Mouse (Mus musculus): ENCODE results near the gene Kat7.

Kat7 gene

GRCm38 (mm10) chr11:95276056-95276455 is 34.0 kb downstream of the Kat7 start:
- no peak for DNase-seq

DNA sequence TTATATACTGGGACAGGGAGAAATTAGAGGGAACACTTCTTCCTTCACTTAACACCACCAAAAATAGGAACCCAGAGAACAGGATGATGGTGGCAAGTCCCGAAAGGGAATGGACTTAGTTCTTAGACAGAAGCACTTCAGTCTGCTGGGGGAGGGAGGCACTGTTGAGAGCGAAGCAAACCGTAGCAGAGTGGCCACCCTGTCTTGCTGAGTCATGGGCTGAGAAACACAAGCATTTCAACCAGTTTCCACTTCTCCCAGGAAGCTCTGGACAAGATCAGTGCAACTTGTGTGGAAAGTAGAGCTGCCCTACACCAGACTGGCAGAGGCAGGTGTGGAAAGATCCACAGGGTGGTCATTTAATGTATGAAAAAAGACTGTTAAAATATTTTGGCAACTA is 35.4 kb downstream of the Kat7 start:
- peak; percentile 38 to 46 for DNase-seq

GRCm38 (mm10) chr11:95273661-95274060 is 36.4 kb downstream of the Kat7 start:
- peak in 1 of 2 experiments; percentile 40 for DNase-seq

DNA sequence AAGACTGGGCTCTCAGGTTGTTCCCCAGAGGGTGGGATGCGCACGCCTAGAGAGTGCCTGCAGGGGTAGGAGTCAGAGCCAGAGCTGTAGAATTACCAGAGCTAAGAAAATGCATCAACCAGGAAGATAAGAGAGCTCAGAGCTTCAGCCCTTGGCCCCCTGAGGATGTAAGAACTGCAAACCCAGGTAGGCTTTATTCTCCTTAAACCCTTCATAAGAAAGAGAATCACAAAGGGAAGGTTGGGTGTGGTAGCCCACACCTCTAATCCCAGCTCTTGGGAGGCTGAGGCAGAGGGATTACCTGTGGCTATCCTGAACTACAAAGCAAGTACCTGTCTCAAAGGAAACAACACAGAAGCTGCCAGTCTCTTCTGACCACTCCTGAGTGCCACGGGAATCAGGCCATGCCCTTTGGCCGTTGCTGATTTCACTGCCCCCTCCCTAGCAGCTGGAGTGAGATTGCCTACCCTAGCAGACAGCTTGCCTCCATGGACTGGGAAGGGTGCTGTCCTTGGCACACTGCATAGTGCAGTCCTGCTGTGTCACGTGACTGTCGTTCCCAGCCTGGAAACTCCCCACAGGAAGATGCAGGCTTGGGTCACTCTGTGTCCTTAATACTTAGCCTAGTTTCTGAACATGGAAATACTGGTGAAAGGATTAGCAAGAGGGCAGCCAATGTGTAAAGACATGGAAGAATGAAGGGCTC is 43.4 kb downstream of the Kat7 start:
- peak; percentile 33 to 52 for DNase-seq

- DNase-seq, result no peak
These were observed 45.5 kb downstream of the Kat7 start for GRCm38 (mm10) chr11:95264455-95265013.

GRCm38 (mm10) chr11:95263816-95264454 is 46.1 kb downstream of the Kat7 start:
- peak; percentile 49 to 51 for DNase-seq

- no peak for DNase-seq
These were observed 48.8 kb downstream of the Kat7 start, which contains the start of gene Tac4 for GRCm38 (mm10) chr11:95261178-95261751. Gene Tac4 (plus strand): TSS chr11:95261529.

GRCm38 (mm10) chr11:95259088-95259849 is 50.8 kb downstream of the Kat7 start:
- DNase-seq, result peak; percentile 90 to 92

- DNase-seq, result peak; percentile 85 to 89
These were observed 51.6 kb downstream of the Kat7 start for GRCm38 (mm10) chr11:95258490-95258889.

DNA sequence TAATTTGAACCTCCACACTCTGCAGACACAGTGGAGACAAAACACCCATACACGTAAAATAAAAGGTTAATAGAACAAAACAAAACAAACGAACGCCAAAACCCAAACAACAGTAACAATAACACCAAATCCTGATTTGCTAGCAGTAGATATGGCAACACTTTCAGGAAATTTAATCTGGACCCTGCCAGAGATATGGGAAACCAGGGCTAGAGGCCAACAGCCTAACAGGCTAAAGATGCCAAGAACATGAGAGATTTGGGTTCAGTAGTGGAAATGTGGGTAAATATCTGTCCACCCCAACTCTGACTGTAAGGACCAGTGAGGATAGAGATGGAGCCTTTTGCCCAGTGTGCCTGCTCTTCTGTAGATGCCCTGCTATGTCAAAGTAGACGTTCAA is 52.1 kb downstream of the Kat7 start:
- no peak for DNase-seq

- no peak for DNase-seq
These were observed 54.3 kb downstream of the Kat7 start for GRCm38 (mm10) chr11:95255747-95256146.

DNA sequence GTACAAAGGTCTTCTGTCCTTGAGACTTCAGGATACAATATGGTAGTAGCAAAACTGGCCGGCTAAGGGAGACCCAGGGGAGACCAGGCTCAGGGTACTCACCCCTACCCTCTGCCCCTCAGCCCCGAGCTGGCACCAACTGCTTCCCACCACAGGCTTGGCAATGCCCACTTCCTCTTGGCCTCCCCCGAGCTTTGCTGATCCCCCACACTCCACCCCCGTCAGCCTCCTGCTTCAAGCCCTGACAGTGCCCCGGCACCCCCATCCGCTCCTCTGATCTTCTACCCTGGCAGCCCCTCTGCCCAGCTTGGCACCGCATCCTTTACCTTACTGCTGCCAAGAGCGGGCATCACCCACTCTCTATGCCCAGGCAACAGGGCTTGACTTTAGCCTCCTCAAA is 55.9 kb downstream of the Kat7 start:
- DNase-seq, result no peak

GRCm38 (mm10) chr11:95252104-95252503 is 57.9 kb downstream of the Kat7 start:
- no peak for DNase-seq

GRCm38 (mm10) chr11:95251295-95251694 is 58.8 kb downstream of the Kat7 start:
- peak; percentile 62 to 65 for DNase-seq

DNA sequence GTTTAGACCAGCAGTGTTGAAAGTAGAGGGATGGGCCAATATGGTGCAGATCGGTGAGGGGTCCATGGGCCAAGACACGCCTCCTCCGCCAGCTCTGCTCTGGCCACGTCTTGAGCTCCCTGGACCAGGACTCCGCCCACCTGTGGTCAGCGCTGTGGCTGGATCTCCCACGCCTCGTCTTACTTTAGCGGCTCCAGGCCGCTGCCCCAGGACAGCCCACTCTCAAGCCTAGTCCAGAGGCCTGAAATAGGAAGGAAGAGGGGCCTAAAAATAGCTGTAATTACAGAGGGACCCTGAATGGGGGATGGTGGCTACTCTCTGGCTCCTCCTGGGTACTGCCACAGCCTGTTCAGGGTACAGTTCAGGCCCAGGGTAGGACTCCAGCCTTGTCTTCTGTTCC is 59.9 kb downstream of the Kat7 start:
- no peak for DNase-seq

- DNase-seq, result no peak
These were observed 63.0 kb downstream of the Kat7 start for GRCm38 (mm10) chr11:95247065-95247464.

DNA sequence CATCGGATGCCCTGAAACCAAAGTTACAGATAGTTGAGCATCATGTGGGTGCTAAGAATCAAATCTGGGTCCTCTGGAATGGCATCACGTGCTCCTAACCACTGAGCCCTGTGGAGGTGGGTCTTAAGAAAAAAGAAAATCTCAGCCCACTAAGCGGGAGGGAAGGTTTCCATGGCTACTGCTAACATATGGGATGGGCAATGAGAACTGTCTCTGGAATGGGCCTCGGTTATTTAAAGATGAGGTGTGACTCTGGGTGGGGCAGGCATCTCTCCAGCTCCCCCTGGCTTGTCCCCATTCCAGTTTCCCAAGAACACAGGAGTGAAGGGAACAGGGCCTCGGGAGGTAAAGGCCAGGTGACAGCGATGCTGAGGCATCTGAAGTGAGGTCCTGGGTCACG is 64.6 kb downstream of the Kat7 start:
- DNase-seq, result no peak

DNA sequence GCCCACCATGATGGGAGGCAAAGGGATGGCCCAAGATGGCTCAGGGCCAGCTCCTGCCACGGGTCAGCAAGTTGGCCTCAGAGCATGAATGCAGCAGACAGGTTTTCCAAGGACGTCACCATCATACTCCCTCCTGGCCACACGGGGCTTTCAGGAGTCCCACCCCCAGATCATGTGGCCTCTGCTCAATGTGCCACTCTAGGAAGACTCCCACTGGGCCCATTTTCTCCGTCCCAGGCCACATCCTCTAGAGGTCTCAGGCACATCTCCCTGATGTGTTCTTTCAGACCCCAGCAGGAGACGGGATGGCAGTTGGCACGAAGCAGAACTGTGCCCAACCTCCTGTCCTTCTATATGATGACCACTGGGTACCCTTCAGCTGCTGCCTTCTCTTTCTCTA is 67.4 kb downstream of the Kat7 start:
- DNase-seq, result no peak

DNA sequence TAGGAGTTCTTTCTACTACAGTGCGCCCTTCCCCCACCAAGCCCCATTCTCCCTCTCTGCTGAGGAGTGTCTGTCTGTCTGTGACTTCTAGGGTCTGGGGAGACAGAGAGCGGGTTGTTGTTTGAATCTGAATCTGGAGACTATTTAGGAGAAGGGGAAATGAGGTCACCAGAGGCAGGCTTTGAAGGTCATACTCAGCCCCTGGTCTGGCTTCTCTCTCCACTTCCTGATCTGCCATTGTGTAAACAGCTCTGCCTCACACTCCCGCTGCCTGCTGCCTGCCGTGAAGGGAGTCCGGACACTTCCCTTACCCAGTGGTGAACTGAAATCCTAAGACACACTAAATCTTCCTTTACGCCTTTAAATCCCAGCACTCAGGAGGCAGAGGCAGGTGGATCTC is 71.6 kb downstream of the Kat7 start:
- no peak for DNase-seq

DNA sequence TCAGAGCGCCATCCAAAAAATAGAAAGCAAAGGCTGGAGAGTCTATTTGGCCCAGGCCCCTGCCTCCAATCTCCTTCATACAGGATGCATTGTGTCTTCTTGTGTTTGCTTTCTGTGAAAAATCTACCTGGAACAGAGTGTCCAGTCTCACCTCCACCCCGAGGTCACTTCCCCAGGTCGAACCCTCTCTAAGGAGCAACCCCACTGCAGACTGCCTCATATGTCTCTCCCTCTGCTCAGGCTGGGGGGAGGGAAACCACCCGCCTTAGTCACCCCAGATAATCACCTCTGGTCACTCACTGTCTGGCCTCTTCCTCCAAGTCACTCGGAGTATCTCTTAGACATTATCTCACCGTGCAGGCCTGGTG is 77.7 kb downstream of the Kat7 start:
- DNase-seq, result no peak

- peak; percentile 39 to 52 for DNase-seq
These were observed 78.2 kb downstream of the Kat7 start for GRCm38 (mm10) chr11:95231688-95232328.

GRCm38 (mm10) chr11:95227467-95227866 is 82.6 kb downstream of the Kat7 start:
- DNase-seq, result no peak

DNA sequence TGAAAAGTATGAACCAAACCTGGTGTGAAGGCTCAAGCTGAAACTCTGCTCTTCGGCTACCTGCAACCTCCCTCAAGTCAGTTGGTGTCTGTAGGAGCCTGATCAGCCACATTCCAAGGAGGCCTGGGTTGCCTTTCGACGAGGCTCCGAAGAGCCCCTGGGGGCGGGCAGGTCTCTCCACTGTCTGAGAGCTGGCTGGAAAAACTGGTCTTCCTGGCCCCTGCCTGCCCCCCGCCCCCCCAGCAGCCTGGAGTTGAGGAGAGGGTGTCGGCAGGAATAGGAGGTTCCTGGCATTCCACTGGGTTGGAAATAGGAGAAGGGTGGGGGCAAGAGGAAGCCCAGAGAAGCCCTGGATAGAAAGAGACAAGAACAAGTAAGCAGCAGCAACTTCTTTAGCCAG is 84.6 kb downstream of the Kat7 start:
- DNase-seq, result no peak

Data from lung, adult 18-20 months (tissue).